Mouse (Mus musculus): ENCODE results near the gene Stx12.
A peak's percentile ranks its signal among the peaks of the same experiment; 100 is the strongest.

Gene Stx12

DNA sequence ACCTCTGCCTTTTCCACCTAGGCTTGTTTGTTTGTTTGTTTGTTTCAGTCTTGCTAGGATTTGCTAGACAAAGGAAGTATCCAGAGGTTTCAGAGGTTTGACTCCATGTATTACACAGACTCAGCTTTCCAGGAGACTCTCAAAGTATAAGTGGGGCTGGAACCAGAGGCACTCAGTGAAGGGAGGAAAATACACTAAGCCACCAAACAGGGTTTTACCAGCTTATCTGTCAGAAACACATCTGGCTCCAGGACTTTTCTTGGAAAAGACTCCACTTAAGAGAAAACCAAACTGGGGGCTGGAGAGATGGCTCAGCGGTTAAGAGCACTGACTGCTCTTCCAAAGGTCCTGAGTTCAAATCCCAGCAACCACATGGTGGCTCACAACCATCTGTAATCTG lies 23.4 kb downstream of the Stx12 start:
- no peak for DNase-seq

DNA sequence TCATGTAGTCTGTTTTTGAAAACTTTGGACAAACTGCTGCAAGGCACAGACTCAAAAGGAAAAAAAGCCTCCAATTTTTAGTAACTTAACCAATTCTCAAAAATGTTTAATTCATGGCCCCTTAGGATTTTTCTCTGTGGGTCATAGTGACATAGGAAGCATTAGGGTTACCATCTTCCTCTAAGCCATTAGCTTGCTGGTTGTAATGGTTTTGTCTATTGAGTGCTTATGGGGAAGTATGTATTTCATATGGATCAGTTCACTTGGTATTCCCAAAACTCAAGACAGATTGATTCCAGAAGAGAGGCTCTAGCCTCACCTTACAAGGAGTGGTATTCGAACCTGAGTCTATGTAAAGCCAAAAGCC lies 40.6 kb downstream of the Stx12 start:
- no peak for DNase-seq

DNA sequence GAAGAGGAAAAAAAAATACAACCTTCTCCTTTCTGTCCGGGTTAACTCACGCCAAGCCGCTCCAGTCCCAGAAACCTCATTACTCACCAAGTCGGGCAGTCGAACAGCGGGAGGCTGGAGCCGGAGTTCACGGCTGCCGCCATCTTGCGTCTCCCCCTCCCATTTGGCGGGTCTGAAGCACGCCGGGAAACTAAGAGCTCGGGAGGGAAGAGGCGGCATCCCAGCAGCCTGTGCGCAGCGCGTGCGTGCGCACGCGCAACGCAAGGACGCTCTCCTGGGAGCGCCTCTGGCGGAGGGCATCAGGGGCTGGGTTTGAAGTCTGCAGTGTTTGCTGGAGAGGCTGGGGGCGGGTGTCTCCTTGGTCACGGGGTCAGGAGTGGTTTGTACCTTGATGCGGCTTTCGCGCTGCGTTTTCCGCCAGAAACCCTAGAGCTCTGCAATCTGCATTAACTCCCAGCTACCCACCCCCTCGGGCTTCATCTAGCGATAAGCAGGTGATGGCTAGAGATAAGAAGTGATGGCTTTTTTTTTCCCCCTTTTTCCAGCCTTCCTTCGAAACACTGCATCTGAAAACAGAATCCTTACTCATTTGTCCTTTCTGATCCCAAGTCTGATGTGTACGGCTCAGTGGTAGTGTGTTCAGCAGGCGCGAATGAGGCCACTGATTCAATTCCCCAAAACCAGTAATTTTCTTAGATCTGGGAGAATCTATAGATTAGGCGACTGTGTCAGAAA lies 41.2 kb downstream of the Stx12 start, which contains the start of gene Ppp1r8:
Gene Ppp1r8, minus strand, starts transcription at position 200 of the 735 bp plus-strand sequence.
- DNase-seq = peak; percentile 90

DNA sequence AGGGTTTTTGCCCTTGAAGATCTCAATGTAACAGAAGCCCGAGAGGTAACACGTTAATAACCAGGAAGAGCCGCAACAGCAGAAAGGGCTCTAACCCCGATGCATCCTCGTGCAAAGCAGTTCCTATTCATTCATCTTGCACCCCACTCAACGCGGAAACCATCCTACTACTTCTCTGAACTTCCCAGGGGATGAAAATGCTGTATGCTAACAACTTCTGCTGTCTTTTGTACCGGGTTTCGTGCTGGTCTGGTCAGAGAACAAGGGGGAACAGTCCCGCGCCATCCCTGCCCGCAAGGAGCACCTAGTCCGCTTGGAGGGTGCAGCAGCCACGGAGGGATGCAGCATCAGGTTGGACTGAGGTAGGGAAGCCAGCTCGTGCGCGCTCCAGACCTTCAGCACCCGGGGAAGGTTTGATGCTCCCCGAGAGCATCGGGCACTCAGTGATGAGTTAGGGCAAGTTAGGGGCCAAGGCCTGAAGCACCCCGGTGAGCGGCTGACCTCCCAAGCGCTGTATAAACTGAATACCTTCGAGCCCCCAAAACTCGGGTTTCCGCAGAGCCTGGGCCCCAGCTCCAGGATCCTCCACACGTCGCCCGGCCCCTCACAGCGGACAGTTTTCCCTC lies 41.9 kb downstream of the Stx12 start:
- peak; percentile 51 for DNase-seq

DNA sequence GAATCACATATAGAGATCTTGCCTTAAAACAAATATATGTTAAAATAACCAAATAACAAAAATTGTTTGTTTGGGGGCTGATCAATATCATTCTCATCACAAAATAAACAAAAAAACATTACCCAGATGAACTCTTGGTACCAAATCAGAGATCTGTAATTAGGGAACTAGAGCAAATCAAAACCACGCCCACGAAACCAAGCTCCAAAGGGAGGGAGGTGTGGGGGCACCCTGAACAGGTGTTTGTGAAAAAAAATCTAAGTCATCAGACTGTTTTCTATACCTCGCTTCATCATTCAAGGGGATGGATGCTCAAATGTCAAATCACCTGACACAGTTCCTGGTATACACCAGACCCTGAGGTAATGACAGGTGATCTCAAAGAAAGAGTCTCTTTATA lies 42.8 kb downstream of the Stx12 start:
- no peak for DNase-seq

DNA sequence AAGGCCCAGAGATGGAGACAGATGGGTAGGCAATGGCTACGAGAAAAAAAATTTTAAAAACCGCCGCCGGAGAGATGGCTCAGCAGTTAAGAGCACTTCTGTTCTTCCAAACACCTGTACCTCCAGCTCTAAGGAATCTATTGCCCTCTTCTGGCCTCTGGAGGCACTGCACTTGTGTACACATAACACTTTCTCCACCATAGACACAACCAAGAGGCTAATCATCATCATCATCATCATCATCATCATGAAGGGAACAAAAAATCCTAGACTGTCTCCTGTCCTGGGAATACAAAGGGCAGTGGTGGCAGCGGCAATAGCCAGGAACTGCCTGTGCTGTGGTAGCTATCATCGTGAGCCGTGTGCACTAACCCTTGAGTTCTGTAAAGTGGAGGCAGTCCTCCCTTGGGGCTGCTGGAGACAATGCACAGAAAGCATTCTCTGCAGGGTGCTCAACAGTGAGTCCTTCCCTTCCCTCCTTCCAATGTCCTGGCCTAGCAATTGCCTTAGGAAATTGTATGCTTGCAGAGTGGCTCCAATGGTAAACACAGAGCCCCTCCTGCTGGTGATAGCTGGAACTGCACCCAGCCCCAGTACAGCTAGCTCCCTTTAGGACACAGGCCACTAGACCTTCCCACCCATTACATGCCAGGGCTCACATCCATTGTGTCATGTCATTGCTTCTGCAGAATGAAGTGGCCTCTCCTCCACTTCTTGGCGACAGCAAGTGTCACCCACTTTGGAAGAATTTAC lies 60.5 kb downstream of the Stx12 start:
- peak; percentile 86 for DNase-seq

DNA sequence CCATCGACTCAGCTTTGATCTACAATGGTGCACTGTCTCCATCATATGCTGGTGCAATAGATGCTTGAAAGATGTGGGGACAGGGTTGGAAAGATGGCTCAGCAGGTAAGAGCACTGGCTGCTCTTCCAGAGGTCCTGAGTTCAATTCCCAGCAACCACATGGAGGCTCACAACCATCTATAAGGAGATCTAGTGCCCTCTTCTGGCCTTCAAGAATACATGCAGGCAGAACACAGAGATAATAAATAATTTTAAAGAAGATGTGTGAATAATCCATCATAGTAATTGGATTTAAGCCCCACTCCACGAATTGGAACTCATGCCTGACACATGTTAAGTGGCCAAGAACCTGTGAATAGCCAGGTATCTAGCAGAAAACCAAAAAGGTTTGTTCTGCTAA lies 65.9 kb downstream of the Stx12 start:
- no peak for DNase-seq

DNA sequence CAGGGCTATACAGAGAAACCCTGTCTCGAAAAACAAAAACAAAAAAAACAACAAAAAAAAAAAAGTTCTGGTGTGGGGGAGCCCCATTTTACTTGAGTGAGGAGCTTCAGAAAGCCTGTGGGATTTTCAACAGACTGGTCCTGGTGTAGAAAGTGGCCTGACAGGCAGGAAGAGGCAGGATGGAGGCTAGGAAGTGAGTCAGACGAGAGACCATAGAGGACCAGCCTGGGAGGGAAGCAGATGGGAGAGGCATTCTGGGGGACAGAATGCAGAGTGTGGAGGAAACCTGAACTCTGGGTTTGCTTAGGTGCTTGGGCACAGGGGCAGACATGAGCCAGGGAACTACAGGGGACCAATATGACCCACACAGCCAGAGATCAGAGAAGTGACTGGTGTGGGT lies 67.5 kb downstream of the Stx12 start:
- DNase-seq = no peak

DNA sequence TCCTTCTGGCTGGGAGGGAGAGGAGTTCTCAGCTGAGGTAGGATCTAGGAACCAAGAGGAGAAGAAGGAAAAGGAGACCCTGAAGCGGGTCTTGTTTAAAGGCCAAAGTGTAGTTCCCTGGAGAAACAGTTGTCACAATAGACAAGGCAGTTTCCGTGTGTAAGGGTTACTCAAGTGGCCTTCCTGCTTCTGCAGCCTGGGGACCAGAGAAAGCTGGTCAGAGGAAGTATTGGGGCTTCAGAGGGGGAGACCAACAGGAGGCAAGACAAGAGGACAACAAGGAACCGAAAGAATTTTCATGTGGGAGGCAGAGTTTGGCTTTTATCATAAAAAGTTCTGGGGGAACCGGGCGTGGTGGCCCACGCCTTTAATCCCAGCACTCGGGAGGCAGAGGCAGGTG lies 67.9 kb downstream of the Stx12 start:
- DNase-seq = no peak

DNA sequence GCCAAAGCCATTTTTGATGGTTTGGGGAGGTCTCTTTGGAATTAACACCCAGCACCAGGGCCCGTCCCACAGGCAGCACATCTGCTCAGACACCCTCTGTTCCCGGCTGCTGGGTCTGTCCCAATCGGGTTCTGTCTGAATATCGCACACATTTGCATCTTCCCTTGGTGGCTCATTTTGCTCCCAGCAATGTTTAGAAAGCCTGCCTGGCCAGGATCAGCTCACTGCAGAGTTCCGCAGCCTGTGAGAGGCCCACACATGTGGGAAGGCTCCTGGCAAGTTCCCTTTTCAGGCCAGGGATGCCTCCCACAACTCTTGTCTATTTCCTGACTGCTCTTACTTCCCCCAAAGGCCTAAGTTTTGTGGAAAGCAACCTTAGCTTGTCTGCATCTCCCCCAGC lies 74.7 kb downstream of the Stx12 start:
- DNase-seq = peak; percentile 19

DNA sequence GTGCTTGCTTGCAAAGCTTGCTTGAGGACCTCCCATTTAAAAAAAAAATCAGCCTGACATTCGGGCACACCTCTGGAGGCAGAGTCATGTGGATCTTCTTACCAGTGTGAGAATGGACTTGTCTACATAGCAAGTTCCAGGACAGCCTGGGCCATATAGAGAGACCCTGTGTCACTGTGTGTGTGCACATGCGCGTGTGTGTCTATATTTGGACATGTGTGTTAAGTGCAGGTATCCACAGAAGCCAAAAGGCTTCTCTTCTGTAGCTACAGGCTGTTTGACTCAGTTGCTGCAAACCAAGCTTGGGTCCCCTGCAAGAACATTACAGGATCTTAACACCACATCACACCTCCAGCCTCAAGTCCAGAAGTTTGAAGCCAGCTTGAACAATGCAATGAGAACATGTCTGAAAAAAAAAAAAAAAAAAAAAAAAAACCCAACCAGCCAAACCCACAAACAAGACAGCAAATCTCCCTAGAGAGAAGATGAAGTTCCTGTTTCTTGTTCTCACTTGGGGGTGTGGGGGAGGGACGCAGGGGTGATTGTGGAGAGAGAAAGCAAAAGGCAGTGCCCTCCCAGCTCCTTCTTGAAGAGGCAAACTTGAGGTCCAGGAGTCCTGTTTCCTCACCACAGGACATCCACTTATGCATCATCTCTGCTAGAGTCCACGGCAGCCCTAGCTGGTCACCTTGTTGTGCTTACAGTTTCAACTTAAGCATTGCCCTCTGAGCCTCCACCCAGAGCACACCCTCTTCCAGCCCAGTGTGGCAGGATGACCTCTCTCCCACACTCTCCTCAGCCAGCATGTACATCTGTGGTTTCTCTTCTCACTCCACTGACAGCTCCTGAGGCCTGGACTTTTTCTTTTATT lies 76.3 kb downstream of the Stx12 start:
- peak; percentile 29 for DNase-seq

DNA sequence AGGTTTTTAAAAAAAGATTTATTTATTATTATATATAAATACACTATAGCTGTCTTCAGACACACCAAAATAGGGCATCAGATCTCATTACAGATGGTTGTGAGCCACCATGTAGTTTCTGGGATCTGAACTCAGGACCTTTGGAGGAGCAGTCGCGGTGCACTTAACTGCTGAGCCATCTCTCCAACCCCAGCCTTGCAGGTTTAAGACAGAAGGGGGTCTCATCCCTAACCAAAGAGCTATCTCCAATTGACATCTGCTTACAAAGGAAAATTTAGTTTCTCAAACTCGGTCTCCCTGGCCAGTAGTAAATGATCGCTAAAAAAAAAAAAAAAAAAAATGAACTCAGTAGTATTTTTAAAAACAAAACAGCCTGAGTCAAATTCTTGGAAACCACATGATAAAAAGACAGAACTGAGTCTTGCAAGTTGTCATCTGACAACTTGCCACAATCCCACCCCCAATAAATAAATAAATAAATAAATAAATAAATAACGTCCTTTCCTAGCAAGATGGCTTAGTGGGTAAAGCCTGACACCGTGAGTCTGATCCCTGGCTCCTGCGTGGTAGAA lies 77.6 kb downstream of the Stx12 start:
- no peak for DNase-seq

DNA sequence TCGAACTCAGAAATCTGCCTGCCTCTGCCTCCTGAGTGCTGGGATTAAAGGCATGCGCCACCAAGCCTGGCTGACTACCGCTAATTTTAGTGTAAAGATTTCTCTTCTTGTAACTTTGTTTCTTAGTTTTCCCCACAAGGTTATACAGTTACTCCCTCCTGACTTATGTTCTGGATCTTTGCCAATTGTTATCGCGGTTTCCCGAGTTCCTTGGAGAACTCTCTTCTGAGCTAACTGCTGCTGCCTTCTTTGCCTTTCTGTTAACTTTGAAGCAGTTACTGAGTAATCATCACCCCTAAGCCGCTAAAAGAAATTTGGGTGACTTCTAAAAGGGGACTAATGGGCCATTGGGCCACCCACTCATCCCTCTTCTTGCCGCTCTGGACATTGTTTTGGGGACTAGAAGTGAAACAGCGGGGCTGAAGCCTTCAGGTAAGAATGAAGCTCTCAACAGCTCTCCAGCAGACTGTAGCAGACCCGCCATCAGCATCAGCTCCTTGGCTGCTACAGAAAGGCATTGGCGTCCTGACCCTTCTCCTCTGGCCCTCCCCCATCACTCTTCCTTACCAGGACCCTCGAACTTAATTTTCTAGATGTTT lies 78.6 kb downstream of the Stx12 start:
- no peak for DNase-seq

DNA sequence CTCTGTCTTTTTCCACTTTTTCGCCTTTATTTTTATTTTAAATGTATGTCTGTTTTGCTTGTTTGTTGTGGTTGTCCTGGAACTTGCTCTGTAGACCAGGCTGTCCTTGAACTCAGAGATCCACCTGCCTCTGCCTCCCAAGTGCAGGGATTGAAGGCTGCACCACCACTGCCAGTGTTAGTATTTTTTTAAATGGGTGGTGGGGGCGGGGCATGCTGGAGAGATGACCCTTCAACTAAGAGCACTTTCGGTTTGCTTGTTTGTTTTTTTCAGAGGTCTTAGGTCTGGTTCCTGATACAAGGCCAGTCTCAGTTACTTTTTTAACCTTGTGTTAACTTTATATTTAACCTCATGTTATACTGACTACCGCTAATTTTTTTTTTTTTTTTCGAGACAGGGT lies 79.2 kb downstream of the Stx12 start:
- no peak for DNase-seq

DNA sequence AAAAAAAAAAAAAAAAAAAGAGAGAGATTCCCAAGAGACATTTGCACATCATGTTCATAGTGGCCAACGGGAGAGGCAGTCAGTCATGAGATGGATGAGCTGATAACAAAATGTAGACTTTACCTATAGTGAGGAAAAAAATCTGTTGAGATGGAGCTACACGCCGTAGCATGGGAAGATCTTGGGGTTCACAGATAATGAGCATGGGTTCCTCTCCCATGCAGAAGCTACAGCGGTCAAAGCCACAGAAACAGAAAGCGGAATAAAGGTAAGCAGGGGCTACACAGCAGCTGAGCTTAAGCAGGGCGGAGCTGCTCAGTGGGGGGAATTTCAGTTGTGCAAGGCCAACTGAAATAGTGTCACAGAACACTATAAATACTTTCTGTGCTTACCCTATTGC lies 80.0 kb downstream of the Stx12 start:
- peak; percentile 29 for DNase-seq

DNA sequence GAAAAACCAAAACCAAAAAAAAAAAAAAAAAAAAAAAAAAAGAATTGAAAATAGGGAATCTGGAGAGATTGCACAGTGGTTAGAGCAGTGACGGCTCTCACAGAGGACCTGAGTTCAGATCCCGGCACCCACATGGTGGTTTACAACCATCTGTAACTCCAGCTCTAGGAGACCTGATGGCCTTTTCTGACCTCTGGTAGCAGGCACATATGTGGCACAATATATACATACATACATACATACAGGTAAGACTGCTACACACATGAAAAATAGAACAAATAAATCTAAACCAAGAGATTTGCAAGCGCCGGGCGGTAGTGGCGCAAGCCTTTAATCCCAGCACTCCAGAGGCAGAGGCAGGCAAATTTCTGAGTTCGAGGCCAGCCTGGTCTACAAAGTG lies 80.4 kb downstream of the Stx12 start:
- no peak for DNase-seq
